Mouse (Mus musculus): ENCODE results near the gene Cyth3.

The Cyth3 gene

DNA sequence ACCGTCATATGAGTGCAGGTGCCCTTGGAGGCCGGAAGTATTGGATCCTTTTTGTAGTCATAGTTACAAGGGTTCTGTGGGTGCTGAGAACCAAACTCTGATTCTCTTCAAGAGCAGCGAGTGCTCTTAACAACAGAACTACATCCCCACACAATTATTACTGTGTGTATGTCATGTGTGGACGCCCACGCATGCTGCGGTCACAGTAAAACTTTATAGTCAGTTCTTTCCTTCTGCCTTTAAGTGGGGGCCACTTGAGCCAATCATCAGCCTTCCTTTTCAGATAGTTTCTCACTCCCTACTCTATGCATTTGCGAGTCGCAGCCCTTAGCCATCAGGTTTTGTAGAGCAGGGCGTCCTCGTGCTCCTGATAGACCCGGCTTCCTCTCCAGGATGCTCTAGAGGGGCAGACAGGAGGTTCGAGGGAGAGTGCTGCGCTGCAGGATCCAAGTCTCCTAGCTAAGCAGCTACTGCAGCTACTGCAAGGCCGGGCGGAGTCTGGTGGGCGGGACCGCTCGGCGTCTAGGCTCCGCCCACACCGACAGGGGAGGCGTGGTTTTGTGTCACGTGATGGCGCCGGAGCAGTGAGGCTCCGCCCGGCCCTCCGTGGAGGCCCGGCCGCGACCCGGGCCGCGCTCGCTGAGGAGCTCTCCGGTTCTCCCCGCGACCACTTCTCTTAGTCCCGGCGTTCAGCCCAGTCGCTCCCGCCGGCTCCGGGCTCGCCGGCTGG, at the start of gene Cyth3:
Gene Cyth3, plus strand, starts transcription at position 555 of the 730 bp plus-strand sequence.
- DNase-seq (ENCODE audit: low read depth, low spot score) = peak; percentile 93

DNA sequence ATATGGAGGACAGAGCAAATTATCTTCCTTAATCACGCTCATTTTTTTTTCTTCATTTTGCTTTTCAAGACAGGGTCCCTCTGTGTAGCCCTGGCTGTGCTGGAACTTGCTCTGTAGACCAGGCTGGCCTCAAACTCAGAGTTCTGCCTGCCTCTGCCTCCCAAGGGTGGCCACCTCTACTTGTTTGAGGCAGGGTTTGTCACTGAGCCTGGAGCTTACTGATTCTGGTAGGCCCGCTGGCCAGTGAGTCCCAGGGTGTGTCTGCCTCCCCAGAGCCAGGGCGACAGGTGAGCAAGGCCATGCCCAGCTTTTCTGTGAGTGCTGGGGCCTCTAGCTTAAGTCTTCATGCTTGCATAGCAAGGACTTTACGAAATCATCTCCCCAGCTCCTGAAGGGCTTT, 49.2 kb upstream of the Cyth3 start:
- DNase-seq (ENCODE audit: low read depth, low spot score) = no peak

DNA sequence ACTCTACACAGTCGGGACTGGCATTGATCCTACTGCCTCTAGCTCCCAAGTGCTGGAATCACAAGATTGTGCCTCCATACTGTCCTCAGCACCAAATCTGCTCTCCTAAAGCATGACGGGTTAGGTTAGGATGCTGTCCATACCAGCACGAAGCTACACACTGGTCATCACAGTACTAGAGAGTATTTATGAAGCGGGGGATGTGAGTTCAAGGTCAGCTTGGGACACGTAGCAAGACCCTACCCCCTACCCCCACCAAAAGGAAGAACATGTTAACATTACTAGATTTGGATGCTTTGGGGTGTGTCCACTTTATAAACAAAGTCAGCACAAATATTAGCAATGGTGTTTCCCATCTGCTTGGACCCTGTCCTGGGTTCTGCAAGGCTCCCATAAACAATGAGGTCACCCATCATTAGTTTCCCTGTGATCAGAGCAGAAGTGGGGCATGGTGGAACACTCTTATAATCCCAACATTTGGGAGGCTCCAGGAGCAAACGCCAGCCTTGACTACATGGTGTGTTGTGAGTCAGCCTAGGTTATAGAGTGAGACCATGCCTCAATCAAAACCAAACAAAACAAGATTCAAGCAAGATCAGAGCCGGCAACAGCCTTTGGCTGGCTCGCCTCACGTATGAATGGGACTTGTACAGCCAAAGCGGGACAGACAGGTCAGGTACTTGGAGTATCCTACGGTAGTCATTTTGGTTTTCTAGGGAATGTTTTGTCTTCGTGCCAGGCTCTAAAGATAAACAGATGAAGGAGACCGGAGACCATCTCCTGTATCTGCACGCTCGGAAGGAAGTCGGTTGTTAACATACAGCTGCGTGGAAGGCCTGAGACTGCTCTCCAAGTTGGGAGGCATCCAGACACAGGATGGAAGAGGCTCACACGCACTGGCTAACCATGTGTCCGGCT, 47.7 kb upstream of the Cyth3 start:
- no peak for DNase-seq (ENCODE audit: low read depth, low spot score)

DNA sequence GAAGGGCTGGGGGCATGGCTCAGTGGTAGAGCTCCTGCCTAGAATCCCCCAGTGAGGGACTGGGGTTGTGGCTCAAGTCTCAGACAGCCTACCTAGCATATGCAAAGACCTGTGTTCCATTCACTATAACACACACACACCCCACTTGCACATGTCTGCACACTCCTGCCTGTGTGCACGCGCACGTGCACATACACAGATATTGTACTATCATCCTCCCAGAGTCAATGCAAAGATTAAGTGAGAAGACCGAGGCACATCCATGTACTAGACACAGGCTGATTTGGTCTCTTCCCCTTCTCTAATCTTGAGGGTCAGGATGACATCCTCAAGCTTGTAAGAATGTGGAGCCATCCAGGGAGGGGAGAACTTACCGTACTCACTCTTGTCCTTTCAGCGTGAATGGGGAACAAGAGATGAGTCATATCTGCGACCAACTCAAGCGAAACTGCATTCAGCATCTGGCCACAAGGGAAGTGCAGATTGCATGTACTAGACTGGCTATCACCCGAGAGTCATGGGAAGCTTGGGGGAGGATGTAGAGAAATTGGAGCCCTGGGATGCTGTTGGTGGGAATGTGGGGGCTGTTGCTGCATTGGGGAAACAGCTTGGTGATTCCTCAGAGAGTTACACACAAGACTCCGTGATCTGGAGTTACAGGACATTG, 42.6 kb upstream of the Cyth3 start:
- no peak for DNase-seq (ENCODE audit: low read depth, low spot score)

DNA sequence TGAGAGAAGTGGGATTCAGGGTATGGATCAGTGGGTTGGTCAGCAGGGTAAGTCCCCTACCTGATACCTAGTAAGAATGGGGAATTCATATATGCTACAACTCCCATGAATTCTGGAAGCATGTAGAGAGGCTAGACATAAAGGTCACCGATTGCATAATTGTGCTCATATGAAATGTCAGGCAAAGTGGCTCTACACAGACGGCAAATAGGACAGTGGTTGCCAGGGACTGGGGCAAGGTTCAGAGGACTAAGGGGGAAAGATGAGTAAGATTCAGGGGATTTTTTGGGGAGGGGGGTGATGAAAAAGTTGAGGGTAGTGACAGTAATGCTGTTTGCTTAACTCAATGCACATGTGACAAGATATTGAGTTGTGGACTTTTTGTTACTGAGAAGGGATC, 41.3 kb upstream of the Cyth3 start:
- DNase-seq (ENCODE audit: low read depth, low spot score) = no peak

DNA sequence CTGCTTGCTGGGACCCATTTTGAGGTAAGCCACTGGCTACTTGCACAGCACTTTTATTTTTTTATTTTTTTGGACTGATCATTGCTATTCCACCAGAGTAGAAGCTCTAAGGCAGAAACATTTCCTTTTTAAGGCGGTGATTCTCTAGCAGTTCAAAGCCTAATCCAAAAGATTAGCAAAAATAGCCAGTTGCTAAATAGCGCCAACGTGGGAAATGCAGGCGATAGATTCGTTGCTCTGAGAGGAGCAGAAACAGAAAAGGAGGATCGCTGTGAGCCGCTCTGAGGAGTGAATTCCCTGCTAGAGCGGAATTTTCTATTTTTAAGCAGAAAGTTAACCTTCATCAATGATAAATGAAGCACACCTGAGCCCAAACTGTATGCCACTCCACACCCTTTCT, 40.4 kb upstream of the Cyth3 start:
- no peak for DNase-seq (ENCODE audit: low read depth, low spot score)

DNA sequence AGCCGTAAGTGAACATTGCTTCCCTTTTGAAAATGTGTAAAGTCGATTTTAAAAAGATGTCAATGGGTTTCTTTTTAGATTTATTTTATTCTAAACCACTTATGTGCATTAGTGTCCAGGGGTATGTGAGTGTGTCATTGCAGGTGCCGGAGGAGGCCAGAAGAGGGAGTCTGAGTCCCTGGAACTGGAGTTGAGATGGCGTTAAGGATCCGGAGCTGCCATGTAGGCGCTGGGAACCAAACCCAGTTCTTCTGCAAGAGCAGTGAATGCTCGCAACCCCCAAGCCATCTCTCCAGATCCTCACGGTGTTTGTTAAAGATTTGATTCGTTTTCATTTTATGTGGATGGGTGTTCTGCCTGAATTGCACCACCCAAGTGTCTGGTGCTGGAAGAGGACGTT, 39.2 kb upstream of the Cyth3 start:
- DNase-seq (ENCODE audit: low read depth, low spot score) = no peak

DNA sequence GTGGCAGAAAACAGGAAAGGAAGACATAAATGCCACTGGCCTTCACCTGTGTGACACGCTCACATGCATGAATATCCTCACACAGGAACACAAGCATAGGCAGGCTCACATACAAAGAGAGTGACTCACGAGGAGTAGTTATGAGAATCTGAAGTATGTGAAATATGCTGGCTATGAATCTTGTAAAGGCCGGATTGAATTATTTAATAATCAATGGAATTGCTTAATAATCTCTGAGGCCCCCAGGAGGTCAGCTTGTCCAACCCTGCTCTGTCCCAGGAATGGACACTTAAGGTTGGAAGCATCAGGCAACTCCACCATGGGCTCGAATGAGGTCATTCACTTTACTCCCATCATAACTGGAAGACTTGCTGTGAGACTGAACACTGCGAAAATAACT, 37.3 kb upstream of the Cyth3 start:
- no peak for DNase-seq (ENCODE audit: low read depth, low spot score)

DNA sequence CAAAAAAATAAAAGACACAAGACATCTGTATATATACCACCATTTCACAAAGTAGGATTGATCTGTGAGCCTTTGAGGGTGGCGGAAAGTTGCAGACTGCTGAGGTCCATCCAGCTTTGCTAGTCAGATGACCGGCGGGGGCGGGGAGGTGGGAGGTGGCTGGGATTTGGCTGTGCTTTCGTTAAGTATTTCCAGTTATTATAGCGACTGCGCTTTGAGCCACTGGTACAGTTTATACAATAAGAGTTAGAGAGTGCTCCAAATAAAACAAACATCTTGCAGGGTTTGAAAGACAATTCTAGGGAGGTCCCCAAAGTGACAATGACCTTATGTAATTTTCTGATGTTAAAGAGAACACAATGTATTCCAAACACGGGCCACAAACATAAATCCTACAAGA, 35.9 kb upstream of the Cyth3 start:
- DNase-seq (ENCODE audit: low read depth, low spot score) = no peak

DNA sequence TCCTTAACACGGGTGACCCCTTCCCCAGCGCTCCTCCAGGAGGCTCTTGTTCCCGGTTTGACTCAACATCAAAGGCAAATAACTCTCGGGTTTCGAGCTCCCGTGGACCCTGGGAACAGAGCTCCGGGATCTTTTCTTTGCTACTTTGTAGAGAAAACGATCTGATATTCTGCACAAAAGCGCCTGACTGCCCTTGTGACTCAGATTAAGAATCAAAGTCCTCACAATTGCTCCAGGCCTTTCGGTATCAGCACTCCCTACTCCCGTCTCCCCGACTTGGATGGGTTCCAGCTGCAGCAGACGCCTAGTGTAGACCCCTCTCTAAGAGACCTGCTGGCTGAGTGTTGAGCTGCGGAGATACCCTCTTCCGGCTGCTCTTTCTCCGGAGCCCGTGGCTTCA, 33.1 kb upstream of the Cyth3 start:
- no peak for DNase-seq (ENCODE audit: low read depth, low spot score)

DNA sequence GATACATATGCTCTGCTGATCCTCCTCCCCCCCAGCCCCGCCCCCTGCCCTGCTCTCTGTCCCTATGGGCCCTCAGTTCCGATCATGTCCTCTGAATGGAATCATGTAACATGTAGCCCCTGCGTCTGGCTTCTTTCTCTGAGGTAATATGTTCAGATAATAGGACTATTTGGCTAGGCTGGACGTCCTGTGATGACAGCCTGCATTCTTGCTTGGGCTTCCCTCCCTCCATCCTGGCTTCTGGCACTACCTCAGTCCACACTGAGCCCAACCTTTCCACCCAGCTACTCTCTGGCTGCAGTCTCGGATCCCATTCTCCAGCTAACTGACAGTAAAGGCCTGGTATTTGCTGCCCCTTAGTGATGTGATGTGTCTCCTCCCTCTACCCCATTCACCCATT, 29.3 kb upstream of the Cyth3 start:
- no peak for DNase-seq (ENCODE audit: low read depth, low spot score)

DNA sequence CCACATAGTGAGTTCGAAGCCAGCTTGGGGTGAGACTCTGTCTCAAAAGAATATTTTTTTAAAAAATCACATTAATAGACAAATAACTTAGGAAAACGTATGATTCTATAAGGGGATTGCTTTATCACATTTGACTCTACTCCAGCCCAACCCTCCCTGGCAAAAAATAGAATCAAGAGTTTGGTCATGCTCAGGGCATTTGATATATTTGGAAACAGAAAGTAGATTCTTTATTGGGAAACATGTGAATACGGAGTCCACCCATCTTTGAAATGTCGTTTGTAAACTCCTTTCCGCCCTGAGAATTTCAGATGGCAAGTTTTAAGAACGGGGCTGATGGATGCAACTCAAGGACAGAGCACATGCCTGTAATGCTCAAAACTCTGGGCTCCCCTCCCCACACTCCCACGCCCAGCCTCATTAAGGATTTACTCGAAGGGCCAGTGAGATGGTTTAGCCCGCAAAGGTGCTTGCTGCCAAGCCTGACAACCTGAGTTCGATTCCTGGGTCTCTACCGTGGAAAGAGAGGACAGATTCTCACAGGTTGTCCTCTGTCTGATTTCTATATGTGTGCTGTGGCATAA, 28.6 kb upstream of the Cyth3 start:
- no peak for DNase-seq (ENCODE audit: low read depth, low spot score)

DNA sequence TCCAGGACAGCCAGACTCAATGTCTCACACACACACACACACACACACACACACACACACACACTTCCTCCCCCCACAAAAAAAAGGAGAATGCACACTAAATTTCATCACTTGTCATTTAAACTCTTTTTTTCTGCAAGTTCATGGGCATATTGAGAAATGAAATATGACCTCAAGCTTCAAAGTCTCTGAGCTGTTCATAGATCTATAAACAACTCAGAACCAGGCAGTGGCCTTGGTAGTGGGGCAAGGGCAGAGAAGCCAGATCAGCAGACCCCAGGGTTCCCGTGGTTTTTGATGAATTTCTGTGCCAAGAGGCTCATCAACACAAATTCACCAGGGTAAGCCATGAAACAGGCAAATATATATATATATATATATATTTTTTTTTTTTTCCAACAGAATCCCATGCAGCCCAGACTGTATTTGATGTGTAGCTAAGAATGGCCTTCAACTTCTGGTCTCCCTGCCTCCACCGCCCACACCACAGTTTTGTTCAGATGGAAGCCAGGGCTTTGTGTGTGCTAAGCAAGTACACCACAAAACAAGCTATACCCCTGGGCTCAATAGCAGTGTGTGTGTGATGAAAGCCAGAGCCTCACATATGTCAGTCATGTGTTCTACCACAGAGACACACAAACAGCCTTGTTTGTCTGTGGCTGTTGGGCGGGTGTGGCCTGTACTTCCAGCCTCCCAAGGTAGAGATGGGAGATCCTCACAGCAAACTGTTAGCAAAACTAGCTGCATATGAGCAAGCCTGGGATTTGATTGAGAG, 27.8 kb upstream of the Cyth3 start:
- DNase-seq (ENCODE audit: low read depth, low spot score) = no peak

DNA sequence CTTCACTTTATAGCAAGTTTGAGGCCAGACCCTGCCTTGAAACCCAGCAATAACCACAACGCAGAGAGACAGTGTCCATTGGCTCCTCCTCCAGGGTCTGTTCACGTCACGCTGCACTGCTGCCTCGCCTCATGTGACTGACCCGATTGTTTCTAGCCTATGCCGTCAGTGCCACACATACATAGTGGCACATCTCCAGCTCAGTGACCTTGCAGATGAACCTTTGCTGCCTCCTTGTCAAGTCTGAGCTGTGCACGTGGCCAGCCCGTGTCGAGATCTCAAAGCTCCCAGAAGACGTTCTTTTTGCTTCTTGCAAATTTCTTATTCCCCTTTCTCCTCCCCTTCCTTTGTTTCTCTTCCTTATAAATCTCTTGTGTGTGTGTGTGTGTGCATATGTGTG, 20.2 kb upstream of the Cyth3 start:
- no peak for DNase-seq (ENCODE audit: low read depth, low spot score)

DNA sequence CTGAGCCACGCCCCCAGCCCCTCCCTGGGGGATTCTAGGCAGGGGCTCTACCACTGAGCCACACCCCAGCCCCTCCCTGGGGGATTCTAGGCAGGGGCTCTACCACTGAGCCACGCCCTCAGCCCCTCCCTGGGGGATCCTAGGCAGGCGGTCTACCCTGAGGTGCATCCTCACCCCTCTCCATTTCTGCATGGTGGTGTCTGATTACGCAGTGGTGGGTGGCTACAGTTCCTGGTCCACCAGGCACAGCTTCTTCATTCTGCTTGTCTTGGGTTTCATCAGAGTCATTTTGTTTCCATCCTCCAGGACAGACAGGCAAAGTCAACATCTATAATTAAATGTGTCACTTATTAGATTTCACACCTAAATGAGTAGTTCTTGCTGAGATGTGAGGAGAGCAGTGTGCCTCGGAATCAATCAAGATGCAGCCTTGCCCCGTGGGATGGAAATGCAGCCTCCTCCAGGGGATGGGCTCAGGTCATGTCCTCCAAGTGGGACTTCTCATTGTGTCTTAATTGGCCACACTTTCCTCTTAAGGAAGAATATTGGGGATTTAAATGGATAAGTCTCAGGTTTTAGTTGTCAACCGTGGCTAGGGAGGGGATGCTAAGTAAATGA, 18.0 kb upstream of the Cyth3 start:
- no peak for DNase-seq (ENCODE audit: low read depth, low spot score)

DNA sequence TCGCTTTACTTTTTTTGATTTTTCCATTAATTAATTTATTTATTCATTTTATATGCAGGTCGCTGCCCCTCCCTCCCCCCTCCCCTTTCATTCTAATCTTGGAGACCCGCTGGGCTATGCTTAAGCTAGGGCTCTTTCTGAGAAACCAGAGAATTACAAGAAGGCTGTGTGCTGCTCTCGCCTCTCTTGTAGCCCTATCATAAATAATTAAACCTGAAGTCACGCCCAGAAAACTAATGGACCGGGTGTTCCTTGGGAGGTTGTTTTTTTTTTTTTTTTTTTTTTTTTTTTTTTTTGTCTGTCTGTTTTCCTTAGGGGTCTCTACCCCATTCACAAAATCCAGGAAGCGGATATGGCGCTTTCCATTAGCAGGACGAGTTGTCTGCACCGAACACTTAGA, 15.5 kb upstream of the Cyth3 start:
- DNase-seq (ENCODE audit: low read depth, low spot score) = no peak

DNA sequence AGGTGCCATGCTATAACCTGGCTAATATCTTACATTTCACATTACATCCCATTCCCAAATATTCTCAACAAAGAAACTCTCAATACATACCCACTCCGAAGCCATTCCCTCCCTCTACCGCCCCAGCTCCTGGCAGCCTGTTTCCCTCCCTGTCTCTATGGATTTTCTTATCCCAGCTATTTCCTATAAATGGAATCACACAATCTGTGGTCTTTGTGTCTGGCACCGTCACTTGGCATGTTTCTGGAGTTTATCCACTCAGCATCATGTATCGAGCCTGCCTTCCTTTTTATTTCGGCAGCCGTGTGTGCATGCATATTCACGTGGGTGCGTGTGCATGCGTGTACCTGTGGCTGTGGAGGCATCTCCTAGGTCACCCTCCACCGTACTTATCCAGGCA, 14.1 kb upstream of the Cyth3 start:
- no peak for DNase-seq (ENCODE audit: low read depth, low spot score)

DNA sequence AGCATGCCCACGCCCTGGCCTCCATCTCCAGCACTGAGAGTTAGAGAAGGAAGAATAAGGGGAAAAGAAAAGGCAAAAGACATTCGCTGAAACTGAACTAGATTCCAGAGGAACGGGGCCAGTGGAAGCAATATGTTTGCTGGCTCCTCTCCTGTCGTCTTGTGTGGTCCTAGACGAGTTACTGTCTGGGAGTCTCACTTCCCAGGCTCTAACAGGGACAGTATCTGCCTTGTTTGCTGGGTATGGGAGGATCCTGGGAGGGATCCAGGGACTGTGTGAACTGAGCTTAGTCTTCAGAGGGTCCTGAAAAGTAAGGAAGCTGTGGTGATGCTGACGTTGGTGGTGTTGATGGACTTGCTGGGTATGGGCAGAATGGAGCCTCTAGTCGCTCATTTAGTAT, 10.3 kb upstream of the Cyth3 start:
- no peak for DNase-seq (ENCODE audit: low read depth, low spot score)

DNA sequence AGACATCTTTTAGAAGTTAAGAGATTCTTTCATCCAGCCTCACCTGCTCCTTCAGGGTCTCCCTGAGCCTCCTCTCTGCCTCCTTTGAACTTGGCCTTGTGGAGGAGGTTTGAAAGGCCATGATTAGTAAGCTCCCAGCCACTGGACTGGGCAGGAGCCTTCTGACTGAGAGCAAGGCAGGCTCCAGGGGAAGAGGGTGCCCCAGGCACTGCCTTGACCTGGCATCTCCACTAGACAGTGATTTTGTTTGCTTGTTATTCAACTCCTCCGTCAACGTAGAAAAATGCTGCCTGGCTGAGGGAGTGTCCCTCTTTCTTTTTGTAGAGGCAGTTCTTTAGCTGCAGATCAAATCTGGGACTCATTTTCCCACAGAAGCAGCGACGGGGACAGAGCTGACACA, 9.0 kb upstream of the Cyth3 start:
- DNase-seq (ENCODE audit: low read depth, low spot score) = no peak

DNA sequence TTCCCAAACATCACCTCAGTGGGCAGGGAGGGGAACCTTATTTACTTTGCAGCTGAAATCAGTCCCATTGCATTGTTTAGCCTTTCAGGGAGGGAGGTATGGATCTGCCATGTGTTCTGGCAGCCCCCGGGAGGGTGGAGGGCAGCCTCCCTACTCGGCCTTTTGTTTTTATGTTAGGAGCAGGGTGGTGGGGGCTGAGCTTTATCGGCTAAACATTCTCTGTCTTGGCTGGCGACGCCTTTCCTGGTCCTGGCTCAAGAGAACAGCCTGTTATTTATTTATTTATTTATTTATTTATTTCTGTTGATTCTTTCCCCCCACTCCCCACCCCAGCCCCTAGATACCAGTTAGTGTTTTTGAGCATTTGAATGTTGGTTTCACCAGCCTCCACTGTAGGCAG, 7.7 kb upstream of the Cyth3 start:
- DNase-seq (ENCODE audit: low read depth, low spot score) = no peak

DNA sequence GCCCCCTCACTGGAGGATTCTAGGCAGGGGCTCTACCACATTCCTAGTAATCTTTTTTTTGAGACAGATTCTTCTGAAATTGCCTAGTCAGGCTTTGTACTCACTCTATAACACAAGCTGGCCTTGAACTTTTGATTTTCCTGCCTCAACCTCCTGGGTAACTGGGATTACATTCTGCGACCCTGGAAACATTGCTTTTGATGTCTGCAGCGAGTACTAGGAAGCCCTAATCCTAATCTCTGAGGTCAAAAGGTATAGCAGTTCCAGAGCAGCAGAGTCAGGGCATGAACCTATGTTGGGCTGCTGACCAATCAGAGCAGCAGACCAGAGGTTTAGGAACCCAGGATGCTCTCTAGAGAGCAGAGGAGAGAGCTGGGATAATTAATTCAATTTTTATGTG, 6.9 kb upstream of the Cyth3 start:
- no peak for DNase-seq (ENCODE audit: low read depth, low spot score)

All from mesoderm, embryonic 11.5 days (tissue).